ENCODE assay signal across 17 mouse cellular contexts in the genomic region with DNA sequence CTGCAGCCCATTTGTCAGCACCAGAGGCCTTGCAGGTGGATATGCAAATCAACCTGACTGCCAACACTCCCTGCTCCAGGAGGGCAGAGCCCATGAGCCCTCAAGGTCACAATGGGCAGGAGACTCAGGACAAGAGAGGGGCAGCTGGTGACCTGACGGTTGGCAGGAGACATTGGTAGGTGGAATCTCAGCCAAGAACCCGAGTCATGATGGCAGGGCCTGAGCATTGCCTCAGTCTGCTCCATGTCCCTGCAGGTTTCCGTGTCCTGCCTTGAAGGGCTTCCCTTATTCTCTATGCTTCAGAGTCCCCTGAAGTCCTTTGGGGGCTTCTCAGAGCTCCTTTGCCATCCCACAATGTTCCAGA. TPM values are rescaled to one million over a fixed set of nuclear protein-coding genes. Genes with fewer than 3 reads are reported as not detected.
A peak's percentile ranks its signal among the peaks of the same experiment; 100 is the strongest.
DNase-seq lines count a peak whose midpoint lies in the region; ATAC-seq and TF ChIP-seq lines count a peak whose summit lies in the region.
"Had no signal": no experiment of that assay in that cellular context is flagged by ENCODE, and none has a peak within 500 bp of the region (broad histone marks: within the 10 kb centered on the region; RNA-seq: fewer than 3 reads in every experiment).

No protein-coding gene starts in this region.

- no peak for ATAC-seq in limb, embryonic 14.5 days (ENCODE audit: low FRiP score, low read depth)
- no peak for ATAC-seq in intestine, embryonic 15.5 days
- ATAC-seq: lung, postnatal 0 days had no signal

- peaks cover 54% of the 10 kb centered on the region for H3K4me1 ChIP-seq in heart, embryonic 10.5 days
- H3K4me1 ChIP-seq in limb, embryonic 14.5 days (ENCODE audit: control insufficient read depth, insufficient read depth, low read length): peaks cover 17% of the 10 kb centered on the region
- H3K4me1 ChIP-seq in intestine, embryonic 15.5 days (replicated peaks): no peaks in the 10 kb centered on the region
- H3K4me1 ChIP-seq: liver, embryonic 13.5 days; megakaryocyte, embryonic 14.5 days had no signal

- TF ChIP-seq POLR2A in limb, embryonic 14.5 days (IDR thresholded peaks at IDR 0.05; ENCODE audit: borderline replicate concordance, extremely low read depth, insufficient read depth, insufficient read length): no peak

- peaks cover 5% of the 10 kb centered on the region; the same call in 1 of the 2 replicates for H3K27me3 ChIP-seq in heart, embryonic 10.5 days (ENCODE audit: insufficient read depth, poor library complexity, severe bottlenecking)
- H3K27me3 ChIP-seq in limb, embryonic 14.5 days (ENCODE audit: control insufficient read depth, insufficient read depth, low read length): no peaks in the 10 kb centered on the region
- H3K27me3 ChIP-seq in intestine, embryonic 15.5 days (replicated peaks): no peaks in the 10 kb centered on the region
- H3K27me3 ChIP-seq: forebrain, embryonic 15.5 days; liver, embryonic 13.5 days had no signal

- no peaks in the 10 kb centered on the region for H3K36me3 ChIP-seq in heart, embryonic 10.5 days
- no peaks in the 10 kb centered on the region for H3K36me3 ChIP-seq in limb, embryonic 14.5 days (ENCODE audit: control insufficient read depth, insufficient read depth, low read length)
- H3K36me3 ChIP-seq in intestine, embryonic 15.5 days: no peaks in the 10 kb centered on the region
- H3K36me3 ChIP-seq: forebrain, embryonic 15.5 days; liver, embryonic 13.5 days; neural tube, embryonic 13.5 days had no signal

- H3K27ac ChIP-seq in heart, embryonic 10.5 days: peak overlapping the region; percentile 60
- H3K27ac ChIP-seq in limb, embryonic 14.5 days (replicated peaks; ENCODE audit: low read depth, low read length): 0 out of 2 replicates have a peak overlapping the region, but pooled peaks have one; percentile 5
- H3K27ac ChIP-seq in intestine, embryonic 15.5 days: no peak overlapping the region
- H3K27ac ChIP-seq: forebrain, embryonic 15.5 days; kidney, postnatal 0 days; liver, embryonic 13.5 days; neural tube, embryonic 13.5 days had no signal

- WGBS in heart, embryonic 10.5 days: 79% methylated on average over 3 of the region's 3 CpGs
- WGBS in limb, embryonic 14.5 days: 88% methylated on average over 3 of the region's 3 CpGs
- WGBS in intestine, embryonic 15.5 days: 89% methylated on average over 3 of the region's 3 CpGs

- no peak for DNase-seq in heart, embryonic 10.5 days (ENCODE audit: low spot score)
- DNase-seq in heart, postnatal 4 days: no peak
- peak; percentile 60 for DNase-seq in left cerebral cortex, postnatal 4 days
- no peak for DNase-seq in left cerebral cortex, postnatal 14 days (ENCODE audit: low spot score in 2 of 2)
- DNase-seq in cerebellum, postnatal 25 days: peak; percentile 20 to 37
- DNase-seq in limb, embryonic 14.5 days (ENCODE audit: low spot score): no peak
- DNase-seq in thymus, postnatal 4 days: no peak
- DNase-seq: adrenal gland, postnatal 10 days; embryo, embryonic 11 days; layer of hippocampus, adult 9-11 months; liver, embryonic 13.5 days had no signal

- no peaks in the 10 kb centered on the region for H3K9me3 ChIP-seq in heart, embryonic 10.5 days
- no peaks in the 10 kb centered on the region for H3K9me3 ChIP-seq in limb, embryonic 14.5 days (ENCODE audit: control insufficient read depth, low read length)
- H3K9me3 ChIP-seq in intestine, embryonic 15.5 days: no peaks in the 10 kb centered on the region
- H3K9me3 ChIP-seq: forebrain, embryonic 15.5 days; liver, embryonic 13.5 days; megakaryocyte, embryonic 14.5 days; neural tube, embryonic 13.5 days had no signal

- intact Hi-C loops in left cerebral cortex, postnatal 4 days (cut with DNase I): no loop called here
- intact Hi-C loops in left cerebral cortex, postnatal 14 days (cut with DNase I): no loop called here

- H3K4me3 ChIP-seq in heart, embryonic 10.5 days: no peak overlapping the region
- H3K4me3 ChIP-seq in limb, embryonic 14.5 days (replicated peaks; ENCODE audit: low read length): no peak overlapping the region
- H3K4me3 ChIP-seq in intestine, embryonic 15.5 days (replicated peaks): no peak overlapping the region
- H3K4me3 ChIP-seq: forebrain, embryonic 15.5 days; liver, embryonic 13.5 days; megakaryocyte, embryonic 14.5 days; neural tube, embryonic 13.5 days had no signal

- H3K9ac ChIP-seq in limb, embryonic 14.5 days (ENCODE audit: low read depth, low read length, severe bottlenecking): no peak overlapping the region
- H3K9ac ChIP-seq in intestine, embryonic 15.5 days: no peak overlapping the region
- H3K9ac ChIP-seq: forebrain, embryonic 15.5 days; liver, embryonic 13.5 days; neural tube, embryonic 13.5 days had no signal

- no peak overlapping the region for H3K4me2 ChIP-seq in limb, embryonic 14.5 days (replicated peaks; ENCODE audit: low read depth, low read length, severe bottlenecking)
- H3K4me2 ChIP-seq in intestine, embryonic 15.5 days (replicated peaks): no peak overlapping the region
- H3K4me2 ChIP-seq: forebrain, embryonic 15.5 days; liver, embryonic 13.5 days; neural tube, embryonic 13.5 days had no signal

RNA-seq across cellular contexts. Expression of gene Sulf2, which starts 51.7 kb away (rescaled TPM):
- polyA plus RNA-seq in heart, embryonic 10.5 days (2016; fragmentation: Nextera tagmentation; extraction: Ambion mirVana): 94.7 and 103 TPM in 2 replicates
- 100 to 1,000 TPM; 124 to 129 TPM for total RNA-seq in heart, postnatal 4 days (2021)
- 100 to 1,000 TPM; 153 to 162 TPM for total RNA-seq in left cerebral cortex, postnatal 4 days (2021)
- 100 to 1,000 TPM; 143 to 153 TPM for total RNA-seq in left cerebral cortex, postnatal 14 days (2021)
- 294 and 361 TPM in 2 replicates for polyA plus RNA-seq in limb, embryonic 14.5 days (2012; rRNA removed)
- polyA plus RNA-seq in limb, embryonic 14.5 days (2014; fragmentation: Nextera tagmentation; extraction: Ambion mirVana): 200 and 235 TPM in 2 replicates
- 100 and 106 TPM in 2 replicates for polyA plus RNA-seq in intestine, embryonic 15.5 days (2015; fragmentation: Nextera tagmentation; extraction: Ambion mirVana)

Comparison
In these comparisons a context has a peak if more than half of its experiments do, and no peak if none do; other contexts are left out.
1. DNase-seq: peak in left cerebral cortex, postnatal 4 days (single experiment) and cerebellum, postnatal 25 days (2 of 2); none in heart, embryonic 10.5 days (single experiment), heart, postnatal 4 days (single experiment), left cerebral cortex, postnatal 14 days (0 of 2), limb, embryonic 14.5 days (single experiment) and thymus, postnatal 4 days (single experiment).